Mouse (Mus musculus): ENCODE measurements at regions not wholly inside any gene's neighbourhood (a gene's known extent, or its start where the extent isn't known, plus 50 kb on each side); places are given as distances from the start of the nearest gene placed in this dataset.

- TF ChIP-seq ZNF384 (IDR thresholded peaks at IDR 0.05; ENCODE audit: low read depth, low read length) (no peak), ZC3H11A (IDR thresholded peaks at IDR 0.05; ENCODE audit: borderline replicate concordance, low read depth, low read length) (no peak), MAFK (IDR thresholded peaks at IDR 0.05; ENCODE audit: insufficient read depth, low read depth, low read length) (no peak), CHD2 (IDR thresholded peaks at IDR 0.05; ENCODE audit: low read depth, low read length) (no peak)
Measured at GRCm38 (mm10) chr2:167842993-167843392, 88.9 kb upstream of the Ptpn1 start.

Data from ES-E14 (cell line).